Mouse (Mus musculus): ENCODE measurements around the gene Sun1. TPM values are rescaled to one million over a fixed set of nuclear protein-coding genes. Genes with fewer than 3 reads are reported as not detected.

The Sun1 gene
- total RNA-seq (2015) (18.8 and 21.5 TPM in 2 replicates), total RNA-seq (2017) (37.2 and 37.4 TPM in 2 replicates)

GRCm38 (mm10) chr5:139199995-139200769 lies at the start of gene Sun1:
Gene Sun1 (plus strand): TSS chr5:139200637.
- ATAC-seq (replicated peaks; ENCODE audit: poor library complexity): peak; percentile 73

GRCm38 (mm10) chr5:139160899-139161298 lies 39.5 kb upstream of the Sun1 start:
- ATAC-seq (replicated peaks; ENCODE audit: poor library complexity): no peak

GRCm38 (mm10) chr5:139161632-139162031 lies 38.8 kb upstream of the Sun1 start:
- ATAC-seq (replicated peaks; ENCODE audit: poor library complexity): peak; percentile 65

GRCm38 (mm10) chr5:139166781-139167361 lies 33.6 kb upstream of the Sun1 start:
- ATAC-seq (replicated peaks; ENCODE audit: poor library complexity): peak; percentile 74

- ATAC-seq (replicated peaks; ENCODE audit: poor library complexity): no peak
These were observed 32.9 kb upstream of the Sun1 start for GRCm38 (mm10) chr5:139167548-139167947.

- ATAC-seq (replicated peaks; ENCODE audit: poor library complexity): peak; percentile 58
These were observed 28.5 kb upstream of the Sun1 start for GRCm38 (mm10) chr5:139171929-139172328.

- no peak for ATAC-seq (replicated peaks; ENCODE audit: poor library complexity)
These were observed 26.3 kb upstream of the Sun1 start for GRCm38 (mm10) chr5:139174141-139174540.

- ATAC-seq (replicated peaks; ENCODE audit: poor library complexity): no peak
These were observed 25.6 kb upstream of the Sun1 start for GRCm38 (mm10) chr5:139174556-139175547.

GRCm38 (mm10) chr5:139178895-139179631 lies 21.4 kb upstream of the Sun1 start:
- peak; percentile 96 for ATAC-seq (replicated peaks; ENCODE audit: poor library complexity)

GRCm38 (mm10) chr5:139183131-139183530 lies 17.3 kb upstream of the Sun1 start:
- no peak for ATAC-seq (replicated peaks; ENCODE audit: poor library complexity)

- ATAC-seq (replicated peaks; ENCODE audit: poor library complexity): no peak
These were observed 16.8 kb upstream of the Sun1 start for GRCm38 (mm10) chr5:139183601-139184000.

GRCm38 (mm10) chr5:139184897-139185296 lies 15.5 kb upstream of the Sun1 start:
- no peak for ATAC-seq (replicated peaks; ENCODE audit: poor library complexity)

GRCm38 (mm10) chr5:139189726-139190125 lies 10.7 kb upstream of the Sun1 start:
- no peak for ATAC-seq (replicated peaks; ENCODE audit: poor library complexity)

GRCm38 (mm10) chr5:139190958-139191357 lies 9.5 kb upstream of the Sun1 start:
- ATAC-seq (replicated peaks; ENCODE audit: poor library complexity): no peak

- no peak for ATAC-seq (replicated peaks; ENCODE audit: poor library complexity)
These were observed 1.7 kb upstream of the Sun1 start for GRCm38 (mm10) chr5:139198779-139199178.

GRCm38 (mm10) chr5:139199636-139199994 lies 822 bp upstream of the Sun1 start:
- no peak for ATAC-seq (replicated peaks; ENCODE audit: poor library complexity)

GRCm38 (mm10) chr5:139200770-139201569 lies 533 bp downstream of the Sun1 start:
- no peak for ATAC-seq (replicated peaks; ENCODE audit: poor library complexity)

GRCm38 (mm10) chr5:139202127-139202526 lies 1.7 kb downstream of the Sun1 start:
- ATAC-seq (replicated peaks; ENCODE audit: poor library complexity): no peak

- no peak for ATAC-seq (replicated peaks; ENCODE audit: poor library complexity)
These were observed 2.9 kb downstream of the Sun1 start for GRCm38 (mm10) chr5:139203312-139203711.

GRCm38 (mm10) chr5:139206081-139206480 lies 5.6 kb downstream of the Sun1 start:
- ATAC-seq (replicated peaks; ENCODE audit: poor library complexity): no peak
